Mouse (Mus musculus): ENCODE measurements around the gene Mrpl42.
A peak's percentile ranks its signal among the peaks of the same experiment; 100 is the strongest.

Mrpl42 gene

GRCm38 (mm10) chr10:95515293-95515931 lies 13.7 kb upstream of the Mrpl42 start:
- peak; percentile 20 to 53 for DNase-seq (ENCODE audit: low spot score in 2 of 2)

DNA sequence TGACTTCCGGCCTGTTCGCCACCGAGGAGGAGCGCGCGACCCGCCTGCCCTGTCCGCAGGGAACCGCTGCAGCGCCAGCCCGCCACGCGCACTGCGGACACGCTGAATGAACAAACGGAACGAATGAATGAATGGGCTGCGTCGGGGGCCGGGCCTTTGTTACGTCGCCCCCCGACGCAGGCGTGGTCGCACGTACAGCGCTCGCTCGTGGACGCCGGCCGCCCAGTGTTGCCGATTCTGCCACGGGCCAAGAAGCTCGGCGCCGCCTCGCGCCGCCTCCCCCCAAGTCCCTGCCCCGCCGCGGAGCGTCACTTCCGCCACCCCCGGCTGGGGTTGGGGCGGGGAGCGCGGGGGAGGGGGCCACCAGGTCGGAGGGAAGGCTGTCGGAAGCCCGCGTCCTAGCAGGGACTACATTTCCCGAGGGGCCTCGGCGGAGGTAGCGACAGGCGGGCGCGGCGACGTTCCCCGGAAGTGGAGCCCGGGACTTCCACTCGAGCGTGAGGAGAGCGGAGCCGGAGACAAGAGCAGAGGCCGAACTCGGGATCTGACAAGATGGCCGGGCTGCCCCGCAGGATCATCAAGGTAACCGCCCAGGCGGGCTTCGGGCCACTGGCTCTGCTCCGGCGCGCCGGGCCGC lies 13.0 kb upstream of the Mrpl42 start, which contains the start of gene Ube2n:
Gene Ube2n (plus strand): TSS at position 490 of the 637 bp plus-strand sequence.
- peak; percentile 90 to 98 for DNase-seq (ENCODE audit: low spot score in 2 of 2)

- DNase-seq (ENCODE audit: low spot score in 2 of 2), result no peak
Observed at GRCm38 (mm10) chr10:95513768-95514556, 12.2 kb upstream of the Mrpl42 start.

- no peak for DNase-seq (ENCODE audit: low spot score in 2 of 2)
Observed at GRCm38 (mm10) chr10:95512635-95513034, 10.9 kb upstream of the Mrpl42 start.

GRCm38 (mm10) chr10:95509263-95509662 lies 7.5 kb upstream of the Mrpl42 start:
- no peak for DNase-seq (ENCODE audit: low spot score in 2 of 2)

- no peak for DNase-seq (ENCODE audit: low spot score in 2 of 2)
Observed at GRCm38 (mm10) chr10:95508793-95509192, 7.1 kb upstream of the Mrpl42 start.

- DNase-seq (ENCODE audit: low spot score in 2 of 2), result no peak
Observed at GRCm38 (mm10) chr10:95508126-95508525, 6.4 kb upstream of the Mrpl42 start.

GRCm38 (mm10) chr10:95504341-95504740 lies 2.6 kb upstream of the Mrpl42 start:
- no peak for DNase-seq (ENCODE audit: low spot score in 2 of 2)

- no peak for DNase-seq (ENCODE audit: low spot score in 2 of 2)
Observed at GRCm38 (mm10) chr10:95503443-95504235, 1.9 kb upstream of the Mrpl42 start.

GRCm38 (mm10) chr10:95501033-95501432 lies 707 bp downstream of the Mrpl42 start:
- no peak for DNase-seq (ENCODE audit: low spot score in 2 of 2)

DNA sequence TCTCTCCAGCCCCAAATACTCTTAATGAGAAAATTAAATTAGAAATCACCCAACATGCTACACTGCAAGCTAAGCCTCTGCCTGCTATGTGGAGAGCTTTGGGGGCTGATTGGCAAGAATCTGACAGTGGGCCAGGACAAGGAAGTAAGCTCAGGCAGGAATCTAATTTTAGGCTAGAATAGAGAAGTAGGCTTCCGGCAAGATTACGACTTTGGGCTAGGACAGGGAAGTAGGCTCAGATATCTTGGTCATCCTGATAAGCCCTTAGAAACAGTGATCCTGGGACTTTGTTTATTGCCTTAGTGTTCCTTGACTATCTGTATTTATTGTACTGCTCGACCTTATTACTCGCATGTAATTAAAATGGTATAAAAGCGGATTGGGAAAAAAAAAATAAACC lies 7.5 kb downstream of the Mrpl42 start:
- no peak for DNase-seq (ENCODE audit: low spot score in 2 of 2)

DNA sequence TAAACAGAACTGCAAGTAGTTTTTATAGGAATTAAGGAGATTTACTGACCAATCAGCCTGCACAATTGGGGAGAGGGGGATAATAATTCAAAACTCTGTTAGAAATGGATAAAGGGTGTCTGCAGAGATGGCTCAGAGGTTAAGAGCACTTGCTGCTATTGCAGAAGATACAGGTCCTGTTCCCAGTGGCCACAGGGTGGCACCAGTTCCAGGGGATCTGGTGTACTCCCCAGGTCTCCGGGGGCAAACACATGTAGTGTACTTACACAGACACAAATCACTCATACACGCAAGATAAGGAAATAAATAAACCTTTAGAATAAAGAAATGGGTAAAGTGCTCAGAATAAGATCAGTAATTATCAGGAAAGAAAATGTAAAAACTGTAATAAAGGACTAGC lies 12.1 kb downstream of the Mrpl42 start:
- DNase-seq (ENCODE audit: low spot score in 2 of 2), result no peak

DNA sequence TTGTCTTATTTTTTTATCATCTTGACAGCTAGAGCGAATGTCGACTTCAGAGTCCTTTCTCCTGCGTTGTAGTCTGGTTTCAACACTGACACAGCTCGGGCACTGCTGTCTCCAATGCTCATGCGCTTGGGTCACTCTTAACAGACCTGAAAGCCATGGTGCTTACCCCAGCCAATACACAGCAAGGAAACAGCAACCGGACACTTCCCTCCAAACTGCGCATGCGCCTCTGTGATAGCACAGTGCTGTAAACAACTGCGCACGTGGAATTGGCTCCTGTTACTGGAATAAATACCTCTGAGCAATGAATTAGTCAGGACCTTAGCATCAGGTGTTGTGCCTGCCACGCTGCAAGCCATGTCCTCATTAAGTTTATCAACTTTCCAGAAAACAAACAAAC lies 24.2 kb downstream of the Mrpl42 start:
- no peak for DNase-seq (ENCODE audit: low spot score in 2 of 2)

DNA sequence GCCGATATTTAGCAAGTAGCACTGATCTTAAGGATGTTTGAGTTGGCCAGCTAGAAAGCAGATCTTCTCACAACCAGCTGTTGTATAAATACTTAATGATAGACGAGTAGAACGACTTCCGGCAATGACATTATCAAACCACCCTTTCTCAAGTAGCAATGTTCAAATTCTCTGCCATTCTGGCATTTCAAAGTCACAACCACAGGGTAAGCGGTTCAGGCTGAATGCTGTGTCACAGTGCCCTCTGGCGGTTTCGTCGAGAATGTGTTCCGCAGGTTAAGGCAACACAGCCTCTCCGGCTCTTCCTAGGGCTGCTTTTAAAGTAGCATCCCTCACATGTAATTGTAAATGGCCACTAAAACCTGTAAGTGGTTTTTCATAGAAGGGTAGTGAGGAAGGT lies 25.8 kb downstream of the Mrpl42 start:
- DNase-seq (ENCODE audit: low spot score in 2 of 2), result peak; percentile 65 to 73

- DNase-seq (ENCODE audit: low spot score in 2 of 2), result no peak
Observed at GRCm38 (mm10) chr10:95471889-95472547, 29.7 kb downstream of the Mrpl42 start.

DNA sequence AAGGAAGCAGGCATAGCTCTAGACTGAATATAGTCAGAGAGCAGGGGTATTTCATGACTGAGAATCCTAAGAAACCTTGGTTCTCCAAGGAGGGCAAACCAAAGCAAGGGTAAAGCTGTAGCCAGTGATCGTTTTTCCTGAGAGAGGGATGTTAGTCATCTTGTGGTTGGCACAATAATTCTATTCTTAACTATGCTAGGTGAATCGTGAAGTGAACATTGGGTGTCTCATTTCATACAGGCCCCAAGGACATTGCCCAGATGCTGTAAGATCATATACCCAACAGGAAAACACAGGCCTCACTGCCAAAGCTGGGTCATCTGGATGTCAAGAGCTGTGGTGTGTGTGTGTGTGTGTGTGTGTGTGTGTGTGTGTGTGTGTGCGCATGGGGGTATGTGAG lies 30.6 kb downstream of the Mrpl42 start:
- no peak for DNase-seq (ENCODE audit: low spot score in 2 of 2)

DNA sequence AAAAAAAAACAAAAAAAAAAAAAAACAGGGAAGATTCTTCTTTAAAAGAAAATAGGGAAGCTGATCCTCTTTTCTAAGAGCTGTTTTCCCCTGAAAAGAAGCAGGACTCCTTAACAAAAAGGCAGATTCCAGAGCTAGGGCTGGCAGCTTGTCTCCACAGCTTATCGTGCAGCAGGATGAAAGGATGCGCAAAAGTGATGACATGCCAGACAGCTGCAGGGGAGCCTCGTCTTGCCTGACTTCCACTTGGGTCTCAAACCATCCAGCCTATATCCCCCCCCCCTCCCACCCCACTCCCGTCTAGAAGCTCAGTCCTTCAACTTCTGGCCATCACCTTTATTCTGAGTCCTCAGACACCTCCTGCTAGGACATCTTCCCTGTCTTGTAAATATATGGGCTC lies 32.8 kb downstream of the Mrpl42 start:
- DNase-seq (ENCODE audit: low spot score in 2 of 2), result no peak

GRCm38 (mm10) chr10:95465485-95465896 lies 36.2 kb downstream of the Mrpl42 start:
- DNase-seq (ENCODE audit: low spot score in 2 of 2), result no peak

- DNase-seq (ENCODE audit: low spot score in 2 of 2), result no peak
Observed at GRCm38 (mm10) chr10:95464527-95464926, 37.2 kb downstream of the Mrpl42 start.

DNA sequence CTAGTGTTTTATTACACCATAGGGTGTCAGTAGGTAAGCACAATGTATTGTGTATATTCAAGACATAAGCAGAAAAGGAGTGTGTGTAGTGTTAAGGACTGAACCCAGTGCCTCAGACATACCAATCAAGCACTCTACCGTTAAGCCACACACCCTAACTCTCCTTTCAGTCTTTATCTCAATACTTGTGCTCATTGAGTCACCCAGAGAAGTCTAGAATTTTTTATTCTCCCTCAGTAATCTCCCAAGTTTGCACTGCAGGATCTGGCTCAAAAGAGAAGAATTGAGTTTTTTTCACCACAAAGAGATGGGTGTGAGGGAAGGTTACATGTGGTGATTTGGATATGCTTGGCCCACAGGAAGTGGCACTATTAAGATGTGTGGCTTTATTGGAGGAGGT lies 39.5 kb downstream of the Mrpl42 start:
- no peak for DNase-seq (ENCODE audit: low spot score in 2 of 2)

- DNase-seq (ENCODE audit: low spot score in 2 of 2), result no peak
Observed at GRCm38 (mm10) chr10:95461053-95461553, 40.6 kb downstream of the Mrpl42 start.
